Mouse (Mus musculus) testis, adult 2 months (tissue): ENCODE measurements around the gene Chst8.

Source experiments
- CTCF ChIP-seq: fragments of 200-500 bp; IDR thresholded peaks from 2 replicates; pipeline ENCODE4 v1.5.1; 2012; ENCODE audit warnings: low read depth, mild to moderate bottlenecking, inconsistent platforms, low read length, moderate library complexity; ENCODE audit not compliant: control insufficient read depth, insufficient read depth, insufficient replicate concordance
- POLR2A ChIP-seq: fragments of 200-500 bp; IDR thresholded peaks from 2 replicates; pipeline ENCODE4 v1.6.1; 2012; ENCODE audit warnings: low read depth, mild to moderate bottlenecking, inconsistent platforms, low read length, moderate library complexity; ENCODE audit not compliant: control insufficient read depth

DNA sequence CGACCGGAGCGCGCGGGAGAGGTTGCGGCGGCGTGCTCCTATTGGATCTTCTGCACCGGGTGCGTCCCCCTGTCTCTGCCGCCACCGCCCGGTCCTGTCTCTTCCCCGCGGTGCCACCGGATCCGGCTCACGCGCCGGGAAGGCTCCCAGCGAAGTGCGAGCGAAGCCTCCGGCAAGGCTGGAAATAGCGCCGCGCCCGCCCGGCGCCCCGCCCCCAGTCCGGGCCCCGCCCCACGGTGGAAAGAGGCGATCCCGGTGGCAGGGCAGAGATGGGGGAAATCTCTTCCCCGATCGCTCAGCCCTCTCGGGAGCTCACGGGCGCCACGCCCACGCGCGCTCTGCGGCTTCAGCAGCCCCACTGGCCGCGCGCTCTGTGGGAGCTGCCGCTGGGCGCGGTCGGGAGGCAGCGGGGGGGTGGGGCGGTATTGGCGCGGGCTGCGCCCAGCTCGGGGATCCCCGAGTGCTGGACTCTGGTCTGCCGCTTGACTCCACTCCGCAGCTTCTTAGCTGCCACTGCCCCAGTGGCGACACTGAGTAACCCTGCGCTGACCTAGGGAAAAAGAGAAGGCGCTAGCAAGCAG is at the start of gene Chst8:
- TF ChIP-seq POLR2A (no peak), CTCF (no peak)
